Mouse (Mus musculus): ENCODE measurements around the gene Mrpl10. TPM values are rescaled to one million over a fixed set of nuclear protein-coding genes. Genes with fewer than 3 reads are reported as not detected.

The Mrpl10 gene
- total RNA-seq, 2 experiments from 2014 or later: 41.4 to 45.6 TPM

GRCm38 (mm10) chr11:97025721-97026344 lies 15.5 kb upstream of the Mrpl10 start:
- peak; percentile 92 for DNase-seq (ENCODE audit: low spot score)

DNA sequence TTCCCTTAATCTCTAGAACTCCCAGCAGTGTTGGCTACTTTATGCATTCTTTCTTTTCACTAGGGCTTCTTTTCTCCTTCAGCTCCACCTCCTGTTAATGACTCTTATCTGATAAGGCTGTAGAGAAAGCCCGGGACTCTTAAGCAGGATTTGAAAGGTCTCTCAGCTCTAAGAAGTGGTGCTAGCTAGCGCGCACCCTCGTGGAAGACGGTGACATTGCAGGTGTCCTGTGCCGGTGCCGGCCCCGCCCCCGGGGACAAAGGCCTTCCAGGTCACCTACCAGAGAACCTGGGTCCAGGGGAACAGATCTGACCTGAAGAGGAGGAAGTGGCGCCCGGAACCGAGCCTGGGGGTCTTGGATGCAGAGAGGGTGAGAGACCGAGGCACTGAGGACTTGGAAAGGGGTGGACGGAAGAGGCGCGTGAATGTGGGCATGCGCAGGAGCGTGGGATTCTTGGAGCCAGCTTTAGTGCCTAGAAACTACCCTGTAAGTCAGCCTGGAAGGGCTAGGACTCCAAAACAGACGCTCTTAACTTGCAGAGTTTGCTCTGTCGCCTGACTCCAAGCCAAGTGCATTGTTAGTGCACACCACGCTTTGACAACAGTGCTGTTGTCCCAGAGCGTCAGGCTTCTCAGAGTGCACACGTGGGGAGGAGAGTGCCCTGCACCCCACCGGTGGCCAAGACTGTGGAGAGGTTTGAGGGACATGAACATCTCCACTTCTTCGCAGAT lies 11.5 kb upstream of the Mrpl10 start, which contains the start of gene Scrn2:
Gene Scrn2, plus strand, starts transcription at position 253 of the 732 bp plus-strand sequence.
- DNase-seq (ENCODE audit: low spot score): peak; percentile 82

DNA sequence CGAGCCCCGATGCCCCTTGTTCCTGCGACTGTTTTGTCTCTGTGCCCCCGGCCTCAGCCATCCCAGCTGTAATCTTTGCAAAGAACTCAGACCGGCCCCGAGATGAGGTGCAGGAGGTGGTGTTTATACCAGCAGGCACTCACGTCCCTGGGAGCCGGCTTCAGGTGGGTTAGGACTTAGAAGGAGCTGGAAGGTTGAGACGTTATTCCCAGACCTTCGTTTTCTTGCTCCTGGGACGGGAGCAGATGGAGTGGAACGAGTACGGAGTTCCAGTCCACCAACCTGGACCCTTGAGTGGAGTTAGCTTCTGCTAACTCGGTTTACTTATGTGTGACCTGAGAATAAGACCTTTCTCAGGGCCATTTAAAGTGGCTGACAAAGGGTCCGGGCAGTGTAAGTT lies 10.9 kb upstream of the Mrpl10 start:
- no peak for DNase-seq (ENCODE audit: low spot score)

- DNase-seq (ENCODE audit: low spot score): no peak
These were observed 9.4 kb upstream of the Mrpl10 start for GRCm38 (mm10) chr11:97031977-97032376.

DNA sequence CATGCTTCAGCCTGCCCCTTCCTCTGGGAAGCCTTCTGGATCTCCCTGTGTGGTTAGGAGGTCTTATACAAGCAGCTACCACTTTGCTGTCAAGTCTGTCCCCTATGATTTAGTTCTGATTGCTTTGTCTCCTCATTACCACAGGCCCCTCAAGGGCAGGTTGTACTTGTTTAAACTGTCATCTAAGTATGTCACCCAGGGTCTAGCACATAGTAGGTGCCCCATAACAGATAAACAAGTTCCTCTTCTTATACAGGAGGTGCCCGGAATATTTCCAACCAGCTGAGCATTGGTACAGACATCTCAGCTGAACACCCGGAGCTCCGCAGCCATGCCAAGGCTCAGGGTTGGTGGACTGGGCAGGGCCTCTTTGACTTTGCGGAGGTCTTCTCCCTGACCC lies 8.9 kb upstream of the Mrpl10 start:
- no peak for DNase-seq (ENCODE audit: low spot score)

- no peak for DNase-seq (ENCODE audit: low spot score)
These were observed 7.6 kb upstream of the Mrpl10 start for GRCm38 (mm10) chr11:97033781-97034180.

DNA sequence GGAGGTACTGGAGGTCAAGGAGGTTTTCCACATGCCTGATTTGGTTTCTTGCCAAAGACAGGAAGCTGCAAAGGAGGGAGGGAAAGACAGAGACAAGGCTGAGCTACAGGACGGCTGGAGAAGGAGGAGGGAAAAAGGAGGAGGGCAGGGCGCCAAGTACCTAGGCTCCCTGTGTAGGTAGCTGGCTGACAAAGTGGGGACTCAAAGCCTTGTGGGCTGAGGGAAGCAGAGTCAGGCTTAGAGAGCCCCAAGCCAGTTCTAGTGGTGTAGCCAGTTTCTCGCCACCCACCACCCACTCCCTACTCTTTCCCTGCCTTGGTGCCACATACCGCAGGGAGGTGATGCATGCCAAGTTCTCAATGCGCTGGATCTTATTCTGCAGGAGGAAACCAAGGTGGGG lies 5.2 kb upstream of the Mrpl10 start:
- no peak for DNase-seq (ENCODE audit: low spot score)

- no peak for DNase-seq (ENCODE audit: low spot score)
These were observed 2.5 kb upstream of the Mrpl10 start for GRCm38 (mm10) chr11:97038881-97039280.

DNA sequence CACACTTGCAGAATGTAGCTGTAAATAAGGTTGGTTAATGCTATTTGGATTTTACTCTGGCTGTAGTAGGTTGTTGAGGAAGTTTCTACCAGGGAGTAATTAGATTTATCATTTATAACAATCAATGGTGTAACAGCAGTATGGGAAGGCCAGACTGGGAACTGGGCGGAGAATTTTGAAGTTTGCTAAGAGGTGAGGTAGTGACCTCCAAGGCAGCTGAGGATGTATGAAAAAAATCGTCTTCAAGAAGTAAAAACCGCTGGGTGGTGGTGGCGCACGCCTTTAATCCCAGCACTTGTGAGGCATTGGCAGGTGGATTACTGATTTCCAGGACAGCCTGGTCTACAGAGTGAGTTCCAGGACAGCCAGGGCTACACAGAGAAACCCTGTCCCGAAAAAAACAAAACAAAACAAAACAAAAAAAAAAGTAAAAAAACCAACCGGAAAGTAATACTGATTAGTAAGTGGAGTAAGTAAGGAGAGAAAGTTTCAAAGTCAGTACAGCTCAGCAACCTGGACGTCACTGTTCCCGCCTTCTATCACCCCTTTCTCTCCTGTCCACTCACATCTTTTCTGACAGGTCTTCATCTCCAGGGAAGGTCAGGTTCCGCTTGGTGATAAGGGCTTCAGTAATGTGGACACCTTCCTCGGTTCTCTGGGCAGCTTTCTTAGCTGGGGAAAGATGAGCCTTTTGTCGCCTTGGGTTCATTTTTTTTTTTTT lies 899 bp upstream of the Mrpl10 start:
- DNase-seq (ENCODE audit: low spot score): no peak

- DNase-seq (ENCODE audit: low spot score): no peak
These were observed 3.5 kb downstream of the Mrpl10 start for GRCm38 (mm10) chr11:97044902-97045301.

- no peak for DNase-seq (ENCODE audit: low spot score)
These were observed 4.5 kb downstream of the Mrpl10 start for GRCm38 (mm10) chr11:97045861-97046260.

DNA sequence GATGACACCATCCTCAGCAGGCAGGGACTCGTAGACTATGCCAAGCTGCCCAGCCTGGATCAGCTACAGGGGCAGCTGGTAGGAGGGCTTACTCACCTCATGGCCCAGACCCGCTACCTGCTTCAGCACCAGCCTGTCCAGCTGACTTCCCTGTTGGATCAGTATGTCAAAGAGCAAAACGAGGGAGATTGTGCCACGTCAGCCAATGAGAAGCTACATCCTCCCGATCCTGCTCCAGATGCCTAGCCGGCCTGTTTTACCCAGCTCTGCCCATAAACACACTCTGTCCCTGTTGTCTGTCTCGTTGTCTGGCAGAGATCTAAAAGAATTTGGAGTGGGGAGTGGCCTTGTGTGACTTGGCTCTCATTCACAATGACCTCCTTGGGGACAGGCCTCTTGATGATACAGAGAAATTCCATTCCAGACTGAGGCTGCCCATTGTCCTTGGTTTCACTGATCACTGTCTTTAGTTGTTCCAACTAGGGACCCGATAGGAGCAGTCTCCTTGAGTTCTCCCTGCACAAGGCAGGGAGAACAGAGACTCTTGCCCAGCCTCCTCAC lies 6.8 kb downstream of the Mrpl10 start:
- no peak for DNase-seq (ENCODE audit: low spot score)

- DNase-seq (ENCODE audit: low spot score): no peak
These were observed 8.2 kb downstream of the Mrpl10 start for GRCm38 (mm10) chr11:97049492-97050085.

DNA sequence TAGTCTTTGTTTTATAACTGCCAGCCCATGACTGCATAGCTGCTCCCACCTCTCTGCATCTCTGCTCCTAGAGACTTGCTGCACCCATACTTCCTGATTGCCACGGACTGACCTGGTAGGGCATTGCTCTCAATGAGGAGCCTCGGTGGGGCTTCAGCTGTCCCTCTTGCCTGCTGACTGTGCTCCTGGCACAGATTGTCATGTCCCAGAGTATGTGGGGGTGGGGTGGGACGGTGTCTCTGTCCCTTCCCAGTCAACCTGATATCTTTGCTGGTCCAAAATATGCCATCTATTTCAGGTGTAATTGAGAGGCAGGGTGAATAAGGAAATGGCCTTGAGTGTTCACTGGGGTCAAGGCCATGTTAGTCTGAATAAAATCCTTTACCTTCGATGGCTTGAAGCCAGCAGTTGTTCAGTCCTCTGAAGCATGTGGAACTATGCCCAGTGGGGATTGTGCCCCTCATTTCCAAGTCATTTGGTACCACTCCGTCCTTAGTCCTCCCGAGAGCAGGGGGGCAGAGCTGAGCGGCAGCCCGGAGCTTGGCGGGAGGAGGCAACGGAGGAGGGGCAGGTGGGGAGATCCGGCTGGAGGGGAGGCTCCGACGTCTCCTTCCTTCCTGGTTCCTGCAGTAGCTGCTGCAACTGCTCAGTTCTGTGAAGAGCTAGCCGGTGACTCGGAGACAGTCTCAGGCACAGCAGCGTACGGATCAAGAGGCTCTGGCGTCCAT lies 9.0 kb downstream of the Mrpl10 start, which contains the start of gene Osbpl7:
Gene Osbpl7, plus strand, starts transcription at position 413 of the 728 bp plus-strand sequence.
- DNase-seq (ENCODE audit: low spot score): peak; percentile 60

- no peak for DNase-seq (ENCODE audit: low spot score)
These were observed 9.7 kb downstream of the Mrpl10 start for GRCm38 (mm10) chr11:97050944-97051586.

GRCm38 (mm10) chr11:97052219-97052646 lies 10.9 kb downstream of the Mrpl10 start:
- DNase-seq (ENCODE audit: low spot score): no peak

DNA sequence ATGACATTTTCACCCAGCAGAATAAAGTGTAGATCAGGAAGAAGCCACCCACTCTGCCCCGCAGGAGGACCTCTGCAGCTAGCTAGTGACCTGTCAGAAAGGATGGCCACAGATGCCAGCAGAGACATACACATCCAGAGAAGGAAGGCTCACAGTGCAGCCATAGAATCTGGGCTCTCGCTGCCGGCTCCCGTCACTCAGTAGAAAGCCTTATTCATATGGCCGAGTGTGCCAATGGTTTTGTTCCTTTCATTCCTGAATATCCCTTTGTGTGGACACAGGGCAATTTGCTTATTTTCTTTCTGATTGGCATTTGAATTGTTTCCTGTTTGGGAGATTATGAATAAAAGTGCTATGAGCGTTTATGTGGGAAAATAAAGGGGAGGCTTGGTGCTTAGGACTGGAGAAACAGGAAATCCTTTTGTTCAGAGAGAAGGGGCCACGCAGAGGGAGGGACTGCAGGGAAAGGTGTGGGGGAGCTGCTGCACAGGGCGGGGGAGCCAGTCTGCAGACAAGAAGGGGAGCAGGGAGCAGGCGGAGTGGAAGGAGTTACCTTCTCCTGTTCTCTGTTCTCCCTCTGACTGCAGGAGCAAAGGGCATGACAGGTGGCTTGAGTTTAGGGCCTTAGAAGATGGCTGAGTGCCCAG lies 22.0 kb downstream of the Mrpl10 start:
- no peak for DNase-seq (ENCODE audit: low spot score)

DNA sequence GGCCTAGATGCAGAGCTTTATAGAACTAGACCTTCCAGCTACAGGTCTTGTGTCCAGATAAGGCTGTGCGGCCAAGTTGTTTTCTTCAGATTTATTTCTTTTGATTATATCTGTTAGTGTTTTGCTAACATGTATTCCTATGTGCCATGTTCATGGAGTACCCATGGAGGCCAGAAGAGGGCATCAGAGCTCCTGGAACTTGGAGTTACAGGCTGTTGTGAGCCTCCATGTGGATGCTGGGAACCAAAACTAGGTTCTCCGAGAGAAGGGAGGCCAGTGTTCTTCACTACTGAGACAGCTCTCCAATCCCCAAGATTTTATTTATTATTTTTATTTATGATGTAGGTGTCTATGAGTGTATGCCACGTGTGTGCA lies 22.5 kb downstream of the Mrpl10 start:
- no peak for DNase-seq (ENCODE audit: low spot score)

DNA sequence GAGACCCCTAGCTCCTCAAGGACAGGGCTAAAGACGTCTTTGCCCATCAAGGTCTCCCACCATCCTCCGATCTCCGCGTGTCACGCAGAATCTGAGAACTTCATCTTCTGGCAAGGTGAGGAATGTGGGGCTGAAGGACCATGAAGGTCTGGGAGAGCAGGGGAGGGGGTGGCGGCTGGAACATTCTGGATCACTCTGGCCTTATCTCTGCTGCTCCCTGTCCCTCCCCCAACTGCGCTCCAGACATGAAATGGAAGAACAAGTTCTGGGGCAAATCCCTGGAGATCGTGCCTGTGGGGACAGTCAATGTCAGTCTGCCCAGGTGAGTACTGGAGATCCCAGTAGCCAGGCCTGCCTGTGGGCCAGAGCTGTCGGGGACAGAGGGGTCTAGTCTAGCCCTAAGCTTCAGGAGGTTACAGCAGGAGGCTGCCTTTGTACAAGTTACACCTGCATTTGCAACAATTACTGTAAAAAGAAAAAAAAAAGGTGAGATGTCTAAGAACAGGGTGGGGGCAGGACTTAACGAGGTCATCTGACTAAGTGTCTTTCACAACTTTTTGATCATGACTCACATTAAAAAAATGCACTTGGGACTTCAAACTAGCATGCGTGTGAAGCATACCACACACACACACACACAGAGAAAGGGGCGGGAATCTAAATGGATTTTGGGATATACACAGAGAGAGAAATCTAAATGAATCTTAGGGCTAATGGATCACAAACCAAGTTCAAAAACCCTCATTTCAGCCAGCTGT lies 24.4 kb downstream of the Mrpl10 start:
- DNase-seq (ENCODE audit: low spot score): no peak
